Mouse (Mus musculus) urinary bladder, postnatal 4 days (tissue): ENCODE measurements around the gene Skint6.
"Not testable (repeated sequence)": the region's sequence is repeated elsewhere in the genome, so short reads cannot be mapped to it uniquely, and the experiment has no call there.

Experiments used
- DNase-seq, 2 experiments: peaks; one replicate each; pipeline ENCODE4 v3.0.0; 2021 to 2022; ENCODE audit warnings: low spot score in 2 of 2

Skint6 gene

DNA sequence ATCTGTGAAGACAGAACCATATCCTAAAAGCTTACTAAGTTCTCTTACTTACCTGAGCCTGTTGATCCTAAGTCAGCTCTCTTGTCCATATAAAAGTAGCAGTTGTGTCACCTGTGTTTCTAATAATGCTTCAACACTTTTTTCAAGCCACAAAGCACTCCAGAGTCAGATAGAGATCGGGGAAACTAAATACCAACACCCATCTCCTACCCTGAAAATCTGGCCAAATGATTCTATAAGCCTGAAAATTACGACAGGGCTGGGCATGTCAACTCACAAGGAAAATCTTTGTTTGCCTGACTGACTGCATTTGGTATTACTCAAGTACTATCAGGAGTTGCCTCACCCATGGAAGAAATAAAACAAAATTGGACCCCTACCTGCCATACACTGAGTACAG is at the start of gene Skint6:
Gene Skint6, minus strand, starts transcription at position 101 of the 400 bp plus-strand sequence.
- DNase-seq: no peak

GRCm38 (mm10) chr4:113320911-113321310 is 34.1 kb upstream of the Skint6 start:
- DNase-seq: no peak

GRCm38 (mm10) chr4:113301773-113302473 is 15.2 kb upstream of the Skint6 start:
- DNase-seq: no peak

DNA sequence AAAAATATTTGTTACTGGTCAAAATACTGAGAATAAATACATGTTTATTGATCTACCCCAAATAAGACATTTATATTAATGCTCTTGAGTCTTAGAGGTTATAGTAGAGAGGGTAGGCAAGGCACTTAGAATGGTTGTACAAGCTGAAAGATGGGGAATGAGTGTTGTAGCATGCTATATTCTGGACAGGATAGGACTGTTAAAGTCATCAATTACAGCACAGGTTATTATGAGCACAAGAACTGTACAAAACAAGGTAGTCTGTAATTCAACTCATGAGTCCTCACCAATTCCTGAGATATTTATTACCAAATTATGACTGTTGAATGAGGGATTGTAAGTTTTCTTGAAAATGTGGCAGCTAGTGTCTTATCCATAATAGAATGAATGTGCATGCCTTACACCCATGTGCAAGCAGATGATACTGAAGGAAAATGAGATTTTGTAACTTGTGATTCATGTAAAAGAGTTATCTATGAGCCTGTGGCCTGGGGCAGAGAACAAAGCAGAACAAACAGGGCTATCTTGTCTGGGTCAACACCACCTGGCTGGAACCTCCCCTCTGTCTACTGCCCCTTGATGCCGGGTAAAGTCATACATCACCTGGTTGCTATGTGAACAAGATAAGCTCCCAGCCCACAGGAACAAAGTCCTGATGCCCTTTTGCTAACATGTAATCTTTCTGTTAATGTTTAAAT is 23.3 kb downstream of the Skint6 start:
- no peak for DNase-seq

GRCm38 (mm10) chr4:113245808-113246207 is 41.0 kb downstream of the Skint6 start:
- no peak for DNase-seq

GRCm38 (mm10) chr4:113067621-113068020 is 219.2 kb downstream of the Skint6 start:
- DNase-seq: no peak

- not testable (repeated sequence) for DNase-seq
Measured at GRCm38 (mm10) chr4:112979160-112979559, 307.6 kb downstream of the Skint6 start.

DNA sequence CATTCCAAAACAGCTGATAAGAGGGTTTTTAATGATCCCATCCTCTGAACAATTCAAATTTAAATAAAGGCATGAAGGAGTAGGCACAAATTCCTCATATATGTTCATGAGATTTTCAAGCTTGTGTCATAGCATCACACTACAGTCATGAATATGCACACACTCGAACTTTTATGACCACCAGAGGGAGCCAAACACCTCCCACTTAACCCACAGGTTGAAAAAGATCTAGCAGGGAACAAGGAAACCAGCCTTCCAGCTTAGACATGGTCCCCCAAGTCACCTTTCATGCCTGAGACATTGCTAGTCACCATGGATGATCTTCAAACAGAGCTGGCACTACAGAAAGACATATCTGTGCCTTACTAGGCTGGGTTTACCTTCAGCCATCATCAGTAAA is 496.1 kb downstream of the Skint6 start:
- DNase-seq: no peak

- no peak for DNase-seq
Measured at GRCm38 (mm10) chr4:112774766-112775165, 512.0 kb downstream of the Skint6 start, which contains the start of gene Skint10. Skint10 (minus strand) TSS chr4:112774866.
